Mouse (Mus musculus): ENCODE measurements around the gene Ikzf3.
A peak's percentile ranks its signal among the peaks of the same experiment; 100 is the strongest.

Ikzf3 gene

GRCm38 (mm10) chr11:98545711-98546231 is at the start of gene Ikzf3:
Gene Ikzf3, minus strand, starts transcription at chr11:98546031.
- DNase-seq, result peak; percentile 77

GRCm38 (mm10) chr11:98595473-98595872 is 49.6 kb upstream of the Ikzf3 start:
- peak; percentile 32 for DNase-seq

- no peak for DNase-seq
These were observed 49.2 kb upstream of the Ikzf3 start for GRCm38 (mm10) chr11:98595021-98595420.

- peak; percentile 49 for DNase-seq
These were observed 45.0 kb upstream of the Ikzf3 start for GRCm38 (mm10) chr11:98590548-98591445.

GRCm38 (mm10) chr11:98589306-98589705 is 43.5 kb upstream of the Ikzf3 start:
- no peak for DNase-seq

GRCm38 (mm10) chr11:98588833-98589281 is 43.0 kb upstream of the Ikzf3 start:
- peak; percentile 36 for DNase-seq

- peak; percentile 78 for DNase-seq
These were observed 42.1 kb upstream of the Ikzf3 start for GRCm38 (mm10) chr11:98587684-98588546.

GRCm38 (mm10) chr11:98586892-98587563 is 41.2 kb upstream of the Ikzf3 start, which contains the start of gene Ormdl3:
Gene Ormdl3, minus strand, starts transcription at chr11:98587368.
- peak; percentile 98 for DNase-seq

GRCm38 (mm10) chr11:98586087-98586891 is 40.5 kb upstream of the Ikzf3 start:
- no peak for DNase-seq

GRCm38 (mm10) chr11:98584629-98585177 is 38.9 kb upstream of the Ikzf3 start:
- DNase-seq, result no peak

- no peak for DNase-seq
These were observed 38.3 kb upstream of the Ikzf3 start for GRCm38 (mm10) chr11:98584146-98584545.

GRCm38 (mm10) chr11:98583571-98583970 is 37.7 kb upstream of the Ikzf3 start:
- DNase-seq, result no peak

GRCm38 (mm10) chr11:98583265-98583552 is 37.4 kb upstream of the Ikzf3 start:
- DNase-seq, result no peak

GRCm38 (mm10) chr11:98582551-98583264 is 36.9 kb upstream of the Ikzf3 start:
- DNase-seq, result no peak

- no peak for DNase-seq
These were observed 36.2 kb upstream of the Ikzf3 start for GRCm38 (mm10) chr11:98582030-98582388.

- no peak for DNase-seq
These were observed 35.6 kb upstream of the Ikzf3 start for GRCm38 (mm10) chr11:98581286-98582029.

GRCm38 (mm10) chr11:98580301-98581121 is 34.7 kb upstream of the Ikzf3 start:
- DNase-seq, result no peak

GRCm38 (mm10) chr11:98577776-98578175 is 31.9 kb upstream of the Ikzf3 start:
- DNase-seq, result no peak

- DNase-seq, result no peak
These were observed 23.6 kb upstream of the Ikzf3 start for GRCm38 (mm10) chr11:98569461-98569860.

All from retina, postnatal 1 day (tissue).